Mouse (Mus musculus): Measurements from ENCODE around the gene Rab27a.

The Rab27a gene

DNA sequence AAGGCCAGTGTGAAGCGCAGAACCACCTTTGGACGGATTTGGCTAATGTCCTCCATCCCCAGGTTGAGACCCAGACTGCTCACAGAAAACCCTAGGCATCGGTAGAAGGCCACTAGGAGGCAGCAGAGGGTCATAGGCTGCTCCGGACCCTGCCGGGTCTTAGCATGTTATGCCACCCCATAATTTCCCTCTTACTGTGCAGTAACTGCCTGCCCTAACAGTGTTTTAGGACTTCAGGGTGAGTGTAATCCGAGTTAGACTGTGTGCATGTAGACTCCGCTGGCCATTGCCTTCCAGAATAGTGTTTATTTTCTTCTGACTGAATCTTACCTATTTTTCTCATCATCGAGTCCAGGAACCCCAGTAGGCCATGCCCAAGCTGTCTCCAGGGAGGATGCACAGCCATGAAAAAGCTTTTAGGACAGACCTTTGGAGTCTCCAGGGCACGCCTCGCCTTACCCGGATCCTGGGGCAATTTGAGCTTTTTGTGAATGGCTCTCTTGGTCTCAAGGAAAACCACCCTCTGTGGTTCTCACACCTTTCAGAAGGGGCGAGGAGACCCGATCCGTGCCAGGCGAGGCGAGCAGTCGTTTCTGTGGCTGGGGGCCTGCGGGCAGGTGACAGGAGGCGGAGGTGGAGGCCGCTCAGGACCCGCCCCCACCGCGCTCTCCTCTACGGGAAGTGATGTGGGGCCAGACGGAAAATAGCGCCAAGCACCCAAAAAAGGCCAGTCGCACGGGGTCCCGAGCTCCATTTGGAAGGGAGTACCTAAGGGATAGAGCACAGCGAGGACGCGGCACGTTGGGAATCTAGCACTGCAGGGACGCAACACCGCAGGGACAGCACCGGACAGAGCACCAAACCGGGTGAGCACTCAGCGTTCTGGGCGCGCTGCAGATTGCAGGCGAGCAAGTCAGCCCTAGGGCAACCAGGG is at the start of gene Rab27a:
Rab27a (plus strand) TSS at position 709 of the 934 bp plus-strand sequence.
- DNase-seq (ENCODE audit: low spot score in 2 of 2): peak; percentile 82 to 86

DNA sequence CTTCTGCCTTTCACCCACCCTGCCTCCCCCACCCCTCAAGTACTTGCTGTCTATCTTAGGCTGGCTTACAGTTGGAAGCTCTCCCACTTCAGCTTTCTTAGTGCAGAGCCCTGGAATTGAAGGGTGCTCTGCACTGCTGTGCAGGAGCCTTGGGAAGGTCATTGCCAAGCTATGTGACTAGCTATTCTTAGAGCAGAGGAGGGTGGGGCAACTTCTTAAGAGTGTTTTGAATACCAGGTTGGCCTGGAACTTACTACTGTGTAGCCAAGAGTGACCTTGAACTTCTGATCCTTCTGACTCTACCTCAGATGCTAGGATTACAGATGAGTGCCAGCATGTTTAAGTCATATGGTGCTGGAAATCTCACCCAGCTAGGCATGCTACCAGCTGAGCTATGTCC is 48.5 kb upstream of the Rab27a start:
- no peak for DNase-seq (ENCODE audit: low spot score in 2 of 2)

DNA sequence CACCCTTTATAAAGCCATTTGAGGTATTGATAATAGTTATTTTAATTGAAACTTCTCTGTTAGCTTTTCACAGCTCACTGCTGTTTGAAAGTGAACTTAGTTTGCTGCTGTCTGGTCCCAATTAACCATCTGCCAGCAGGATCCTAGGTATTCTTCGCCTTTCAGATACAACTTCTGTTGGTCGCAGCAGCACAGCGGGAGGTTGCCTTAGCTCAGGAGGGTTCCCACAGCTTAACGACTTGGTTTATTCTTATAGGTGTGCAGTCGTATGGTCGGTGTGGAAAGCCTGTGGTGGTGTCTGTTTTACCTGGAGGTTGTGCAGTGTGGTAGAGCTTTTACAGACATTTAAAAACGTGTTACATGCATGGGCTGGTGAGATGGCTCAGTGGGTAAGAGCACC is 47.8 kb upstream of the Rab27a start:
- DNase-seq (ENCODE audit: low spot score in 2 of 2): no peak

DNA sequence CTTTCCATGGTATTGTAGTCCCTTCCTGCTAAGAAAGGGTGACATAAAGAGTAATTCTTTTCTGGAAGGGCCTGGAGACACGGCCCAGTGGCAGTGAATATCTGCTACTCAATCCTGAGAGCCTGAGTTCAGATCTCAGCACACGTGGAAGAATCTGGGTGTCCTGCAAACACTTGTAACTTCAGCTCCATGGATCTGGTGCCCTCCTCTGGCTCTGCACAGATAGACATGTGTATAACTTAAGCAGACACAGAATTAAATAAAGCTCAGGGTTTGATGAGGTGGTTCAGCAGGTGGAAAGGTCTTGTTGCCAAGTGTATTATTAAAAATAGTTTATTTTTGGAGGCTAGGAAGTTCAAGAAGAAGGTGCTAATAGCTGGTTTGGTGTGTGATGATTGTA is 44.2 kb upstream of the Rab27a start:
- DNase-seq (ENCODE audit: low spot score in 2 of 2): no peak

DNA sequence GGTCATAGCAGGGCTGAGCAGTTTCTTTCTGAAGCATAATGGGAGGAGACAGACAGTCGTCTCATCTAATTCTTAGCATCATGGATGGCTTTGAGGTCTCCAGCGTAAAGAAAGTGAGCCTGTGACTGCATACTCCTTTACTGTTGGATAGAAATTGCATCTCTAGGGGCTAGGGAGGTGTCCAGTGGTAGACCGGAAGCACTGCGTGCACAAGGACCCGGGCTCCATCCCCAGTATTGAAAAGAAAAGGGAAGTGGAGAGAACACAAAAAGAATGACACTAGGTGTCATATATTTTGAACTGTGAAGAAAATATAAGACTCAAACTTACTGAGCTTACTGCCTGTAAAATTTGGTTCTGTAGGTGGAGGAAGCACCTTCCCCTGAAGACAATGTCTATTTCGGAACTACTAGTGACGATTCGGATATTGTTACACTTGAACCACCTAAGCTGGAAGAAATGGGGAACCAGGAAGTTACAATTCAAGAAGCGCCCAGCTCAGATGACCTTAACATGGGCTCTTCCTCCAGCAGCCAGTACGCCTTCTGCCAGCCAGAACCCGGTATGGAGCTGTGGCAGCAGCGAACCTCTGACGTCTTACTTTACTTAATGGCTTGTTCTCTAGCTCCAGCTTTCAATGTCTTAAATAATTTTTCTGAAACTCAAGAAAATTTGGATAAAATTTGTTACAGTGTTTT is 43.2 kb upstream of the Rab27a start:
- no peak for DNase-seq (ENCODE audit: low spot score in 2 of 2)

GRCm38 (mm10) chr9:73002177-73002576 is 42.5 kb upstream of the Rab27a start:
- peak in 1 of 2 experiments; percentile 47 for DNase-seq (ENCODE audit: low spot score in 2 of 2)

- DNase-seq (ENCODE audit: low spot score in 2 of 2): no peak
These were observed 40.6 kb upstream of the Rab27a start for GRCm38 (mm10) chr9:73004076-73004475.

DNA sequence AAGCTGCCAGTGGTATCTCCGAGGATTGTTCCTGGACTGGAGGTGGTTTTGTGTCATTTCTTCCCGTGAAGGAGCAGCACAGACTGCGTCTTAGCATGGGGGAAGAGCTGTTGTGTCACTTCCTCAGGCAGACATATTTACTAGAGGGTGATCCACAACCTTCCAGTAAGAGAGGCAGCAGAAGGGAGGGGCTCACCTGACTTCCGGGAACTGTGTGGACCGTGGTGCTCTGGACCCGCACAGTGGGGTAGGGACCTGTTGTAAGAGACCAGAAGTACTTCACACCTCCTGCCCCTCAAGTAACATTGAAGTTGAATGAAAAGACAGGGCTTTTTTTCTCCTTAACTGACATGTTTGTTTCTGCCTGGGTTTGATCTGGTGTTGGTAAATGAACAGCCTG is 39.5 kb upstream of the Rab27a start:
- no peak for DNase-seq (ENCODE audit: low spot score in 2 of 2)

DNA sequence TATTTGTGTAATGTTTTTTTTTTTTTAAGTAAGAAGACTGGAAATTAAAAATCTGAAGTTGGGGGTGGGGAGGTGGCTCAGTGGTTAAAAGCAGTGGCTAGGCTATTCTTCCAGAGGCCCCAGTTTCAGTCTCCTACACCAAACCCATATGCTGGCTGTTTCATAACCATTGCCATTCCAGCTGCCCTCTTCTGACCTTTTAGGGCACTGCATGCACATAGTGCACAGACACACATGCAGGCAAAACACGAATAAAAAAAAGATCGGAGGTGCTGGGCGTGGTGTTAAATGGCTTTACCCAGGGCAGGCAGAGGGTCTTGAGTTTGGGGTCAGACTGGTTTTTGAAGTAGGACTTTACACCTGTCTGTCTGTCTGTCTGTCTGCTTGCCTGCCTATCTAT is 38.5 kb upstream of the Rab27a start:
- DNase-seq (ENCODE audit: low spot score in 2 of 2): no peak

DNA sequence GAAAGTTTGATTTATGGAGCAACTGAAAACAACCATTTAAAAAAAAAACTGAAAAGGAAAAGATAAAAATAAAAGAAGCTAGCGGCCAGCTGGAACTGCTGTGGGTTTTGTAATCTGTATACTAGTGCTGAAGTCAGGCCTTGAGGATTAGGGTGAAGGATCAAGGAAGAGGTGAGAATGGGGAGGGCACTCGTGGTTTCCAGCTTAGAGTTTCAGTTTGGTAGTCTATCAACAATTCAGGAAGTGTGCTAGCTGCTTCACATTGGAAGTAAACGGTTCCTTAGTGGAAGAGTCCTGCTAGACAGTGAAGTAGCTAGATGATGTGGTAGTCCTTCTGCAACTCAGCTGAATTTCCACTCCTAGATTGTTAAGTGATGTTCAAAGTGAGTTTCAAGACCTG is 36.3 kb upstream of the Rab27a start:
- DNase-seq (ENCODE audit: low spot score in 2 of 2): no peak

GRCm38 (mm10) chr9:73012629-73013028 is 32.0 kb upstream of the Rab27a start:
- DNase-seq (ENCODE audit: low spot score in 2 of 2): no peak

- DNase-seq (ENCODE audit: low spot score in 2 of 2): no peak
These were observed 29.9 kb upstream of the Rab27a start for GRCm38 (mm10) chr9:73014724-73015123.

GRCm38 (mm10) chr9:73019841-73020240 is 24.8 kb upstream of the Rab27a start:
- DNase-seq (ENCODE audit: low spot score in 2 of 2): no peak

DNA sequence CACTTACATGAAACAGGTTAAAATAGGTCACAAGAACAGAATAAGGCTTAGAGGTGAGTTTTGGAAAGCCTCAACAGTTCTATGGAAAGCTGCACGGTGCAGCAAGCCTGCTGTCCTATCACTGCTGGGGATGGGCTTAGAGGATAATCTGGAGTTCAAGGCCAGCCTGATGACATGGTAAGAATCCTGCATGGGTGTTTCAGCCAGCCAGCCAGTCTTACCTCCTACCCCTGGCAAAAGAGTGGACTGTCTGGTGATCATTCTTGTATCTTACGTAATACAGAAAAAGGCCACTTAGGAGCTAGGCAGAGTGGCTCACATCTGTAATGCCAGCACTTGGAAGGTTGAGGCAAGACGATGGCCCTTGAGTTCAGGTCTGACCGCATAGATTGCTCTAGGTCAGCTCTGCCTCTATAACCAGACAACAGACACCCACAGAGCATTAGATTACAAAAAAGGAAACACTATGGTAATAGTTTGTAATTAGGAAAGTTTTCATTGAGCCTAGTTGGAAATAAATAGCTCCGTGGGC is 24.0 kb upstream of the Rab27a start:
- no peak for DNase-seq (ENCODE audit: low spot score in 2 of 2)

GRCm38 (mm10) chr9:73025818-73026636 is 18.6 kb upstream of the Rab27a start:
- DNase-seq (ENCODE audit: low spot score in 2 of 2): peak; percentile 47 to 50

GRCm38 (mm10) chr9:73030443-73030842 is 14.2 kb upstream of the Rab27a start:
- DNase-seq (ENCODE audit: low spot score in 2 of 2): no peak

GRCm38 (mm10) chr9:73031421-73031820 is 13.2 kb upstream of the Rab27a start:
- DNase-seq (ENCODE audit: low spot score in 2 of 2): no peak

DNA sequence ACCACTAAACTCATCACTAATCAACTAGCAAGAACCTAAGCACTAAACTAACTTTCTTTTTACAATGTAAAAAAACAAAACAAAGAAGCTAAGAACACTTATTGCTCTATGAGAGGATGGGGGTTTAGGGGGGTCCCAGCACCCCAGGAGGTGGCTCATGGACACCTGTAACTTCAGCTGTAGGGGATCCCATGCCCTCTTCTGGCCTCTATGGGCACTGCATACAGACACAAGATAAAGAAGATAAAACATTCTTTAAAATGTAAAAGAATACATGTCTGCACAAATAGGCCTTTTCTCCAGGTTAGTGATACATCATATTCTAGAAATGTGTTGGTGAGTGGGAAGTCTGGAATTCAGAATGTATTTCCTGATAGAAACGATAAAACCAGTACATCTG is 11.2 kb upstream of the Rab27a start:
- DNase-seq (ENCODE audit: low spot score in 2 of 2): no peak

- peak; percentile 96 for DNase-seq (ENCODE audit: low spot score in 2 of 2)
These were observed 5.3 kb upstream of the Rab27a start for GRCm38 (mm10) chr9:73039222-73039945.

- DNase-seq (ENCODE audit: low spot score in 2 of 2): no peak
These were observed 4.6 kb upstream of the Rab27a start, which contains the start of gene Pigb for GRCm38 (mm10) chr9:73040080-73040479. Pigb (minus strand) TSS chr9:73040378.

- DNase-seq (ENCODE audit: low spot score in 2 of 2): no peak
These were observed 550 bp downstream of the Rab27a start for GRCm38 (mm10) chr9:73045204-73045603.
